Mouse (Mus musculus): ENCODE results near the gene Lemd1. TPM values are rescaled to one million over a fixed set of nuclear protein-coding genes. Genes with fewer than 3 reads are reported as not detected.

The Lemd1 gene
- total RNA-seq, 2 experiments from 2014 or later: not detected

GRCm38 (mm10) chr1:132200562-132201510 lies 9.6 kb downstream of the Lemd1 start:
- no peak for DNase-seq

- no peak for DNase-seq
Measured at GRCm38 (mm10) chr1:132201511-132201860, 10.3 kb downstream of the Lemd1 start.

GRCm38 (mm10) chr1:132201936-132202335 lies 10.7 kb downstream of the Lemd1 start:
- DNase-seq: no peak

GRCm38 (mm10) chr1:132202771-132203170 lies 11.5 kb downstream of the Lemd1 start:
- no peak for DNase-seq

- DNase-seq: no peak
Measured at GRCm38 (mm10) chr1:132205958-132206357, 14.7 kb downstream of the Lemd1 start.

- no peak for DNase-seq
Measured at GRCm38 (mm10) chr1:132206828-132207227, 15.6 kb downstream of the Lemd1 start.

GRCm38 (mm10) chr1:132208154-132208553 lies 16.9 kb downstream of the Lemd1 start:
- DNase-seq: no peak

GRCm38 (mm10) chr1:132209400-132209799 lies 18.2 kb downstream of the Lemd1 start:
- no peak for DNase-seq

GRCm38 (mm10) chr1:132210922-132211321 lies 19.7 kb downstream of the Lemd1 start:
- no peak for DNase-seq

- DNase-seq: no peak
Measured at GRCm38 (mm10) chr1:132211672-132212071, 20.4 kb downstream of the Lemd1 start.

- peak; percentile 66 for DNase-seq
Measured at GRCm38 (mm10) chr1:132212218-132212617, 21.0 kb downstream of the Lemd1 start.

GRCm38 (mm10) chr1:132213076-132213475 lies 21.8 kb downstream of the Lemd1 start:
- no peak for DNase-seq

GRCm38 (mm10) chr1:132216276-132216675 lies 25.0 kb downstream of the Lemd1 start:
- DNase-seq: no peak

GRCm38 (mm10) chr1:132221627-132222026 lies 30.4 kb downstream of the Lemd1 start:
- no peak for DNase-seq

GRCm38 (mm10) chr1:132222166-132222565 lies 30.9 kb downstream of the Lemd1 start:
- DNase-seq: no peak

- no peak for DNase-seq
Measured at GRCm38 (mm10) chr1:132226297-132227080, 35.3 kb downstream of the Lemd1 start.

GRCm38 (mm10) chr1:132229667-132230066 lies 38.4 kb downstream of the Lemd1 start, which contains the start of gene Gm10188:
Gm10188 (minus strand) TSS chr1:132229767.
- no peak for DNase-seq

GRCm38 (mm10) chr1:132231470-132232274 lies 40.4 kb downstream of the Lemd1 start:
- DNase-seq: no peak

GRCm38 (mm10) chr1:132233566-132233965 lies 42.3 kb downstream of the Lemd1 start:
- DNase-seq: peak; percentile 34

GRCm38 (mm10) chr1:132234757-132235273 lies 43.6 kb downstream of the Lemd1 start:
- DNase-seq: no peak

- DNase-seq: peak; percentile 57
Measured at GRCm38 (mm10) chr1:132237585-132238159, 46.4 kb downstream of the Lemd1 start.

- no peak for DNase-seq
Measured at GRCm38 (mm10) chr1:132245010-132245409, 53.8 kb downstream of the Lemd1 start.

Data from gastrocnemius, postnatal 10 days (tissue).